Mouse (Mus musculus) urinary bladder, postnatal 36 days (tissue): ENCODE results near the gene Cyp20a1.

ENCODE experiments used
- DNase-seq, 2 experiments: peaks; one replicate each; pipeline ENCODE4 v3.0.0; 2022; ENCODE audit warnings: low spot score in 2 of 2, mixed read lengths in 1 of 2

Cyp20a1 gene

DNA sequence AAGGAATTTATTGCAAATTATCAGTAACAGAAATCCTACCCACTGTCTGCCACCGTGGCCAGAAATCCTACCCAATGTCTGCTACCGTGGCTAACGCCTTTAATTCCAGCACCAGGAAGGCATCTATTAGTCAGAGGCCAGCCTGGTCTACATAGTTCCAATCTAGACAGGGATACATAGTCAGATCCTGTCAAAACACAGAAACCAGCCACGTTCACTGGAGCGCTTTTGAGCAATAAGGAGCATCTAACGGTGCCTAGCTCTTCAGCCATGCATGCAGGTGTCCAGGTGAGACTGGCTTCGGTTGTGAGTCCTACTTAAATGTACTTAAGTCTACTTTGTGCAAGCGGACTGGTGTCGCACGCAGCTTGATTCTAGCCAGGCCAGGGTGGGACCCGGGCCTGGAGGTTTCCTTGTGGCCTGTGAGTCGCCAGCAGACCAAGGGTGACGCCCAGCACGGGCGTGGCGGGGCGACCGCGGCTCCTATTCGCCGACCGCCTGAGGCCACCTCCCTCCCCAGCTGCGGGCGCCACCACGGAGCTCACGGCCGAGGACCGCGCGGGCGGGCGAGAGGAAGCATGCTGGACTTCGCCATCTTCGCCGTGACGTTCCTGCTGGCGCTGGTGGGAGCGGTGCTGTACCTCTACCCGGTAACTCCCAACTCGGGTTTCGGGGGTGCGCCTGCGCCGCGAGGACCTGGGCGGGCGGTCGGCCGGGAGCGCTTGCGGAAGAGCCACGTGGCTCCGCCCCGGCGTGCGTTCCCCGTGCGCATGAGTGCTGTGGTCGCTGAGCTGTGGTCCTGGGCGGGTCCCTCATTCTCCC is at the start of gene Cyp20a1:
TSS of gene Cyp20a1 (plus strand) at position 516 of the 822 bp plus-strand sequence.
- DNase-seq, result peak; percentile 83 to 87

DNA sequence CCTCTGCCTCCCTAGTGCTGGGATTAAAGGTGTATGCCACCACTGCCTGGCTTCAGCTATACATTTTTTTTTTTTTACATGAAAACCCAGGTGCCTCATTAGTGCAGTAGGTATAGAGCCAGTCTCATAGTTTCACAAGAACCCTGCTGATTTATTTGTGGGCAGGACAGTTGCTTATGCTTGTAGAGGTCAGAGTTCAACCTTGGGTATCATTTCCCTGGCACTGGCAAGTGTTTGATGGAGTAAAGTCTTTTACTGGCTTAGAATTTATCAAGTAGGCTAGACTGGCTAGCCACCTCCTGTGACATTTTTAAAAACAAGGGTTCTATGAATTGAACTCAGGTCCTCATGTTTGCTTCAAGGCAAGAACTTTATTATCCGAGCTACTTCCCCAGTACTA is 49.2 kb upstream of the Cyp20a1 start:
- no peak for DNase-seq

- DNase-seq, result no peak
Measured at GRCm38 (mm10) chr1:60343630-60344455, 720 bp downstream of the Cyp20a1 start.

DNA sequence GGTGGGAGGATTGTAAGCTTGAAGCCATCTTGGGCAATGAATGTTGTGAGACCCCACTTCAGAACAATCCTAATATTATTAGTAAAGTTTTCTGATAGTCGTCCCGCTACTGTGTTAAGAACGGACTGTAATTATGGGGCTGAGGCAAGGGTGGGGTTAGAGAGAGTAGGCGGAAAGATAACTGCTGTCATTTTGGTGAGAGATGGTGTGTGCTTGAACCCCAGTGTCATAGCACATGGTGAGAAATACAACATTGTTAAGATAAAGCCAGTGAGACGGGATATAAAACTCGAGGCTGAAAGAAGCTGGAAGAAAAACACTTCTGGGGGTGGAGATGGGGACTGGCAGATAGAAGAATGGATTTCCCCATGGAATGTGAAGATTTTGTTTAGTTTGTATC is 1.5 kb downstream of the Cyp20a1 start:
- DNase-seq, result no peak

- no peak for DNase-seq
Measured at GRCm38 (mm10) chr1:60345712-60346111, 2.6 kb downstream of the Cyp20a1 start.

DNA sequence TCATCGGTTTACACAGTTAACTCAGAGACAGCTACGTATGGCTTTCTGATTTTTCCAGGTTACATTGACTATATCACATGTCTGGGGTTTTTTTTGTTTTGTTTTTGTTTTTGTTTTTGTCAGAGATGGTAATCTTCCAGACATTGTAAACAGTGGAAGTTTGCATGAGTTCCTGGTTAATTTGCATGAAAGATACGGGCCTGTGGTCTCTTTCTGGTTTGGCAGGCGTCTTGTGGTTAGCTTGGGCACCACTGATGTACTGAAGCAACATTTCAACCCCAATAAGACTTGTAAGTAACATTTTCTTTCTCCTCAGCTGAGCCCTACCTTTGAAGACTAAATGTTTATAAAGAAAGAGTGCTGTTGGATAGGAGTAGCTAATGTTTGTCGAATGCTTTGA is 9.7 kb downstream of the Cyp20a1 start:
- DNase-seq, result no peak

DNA sequence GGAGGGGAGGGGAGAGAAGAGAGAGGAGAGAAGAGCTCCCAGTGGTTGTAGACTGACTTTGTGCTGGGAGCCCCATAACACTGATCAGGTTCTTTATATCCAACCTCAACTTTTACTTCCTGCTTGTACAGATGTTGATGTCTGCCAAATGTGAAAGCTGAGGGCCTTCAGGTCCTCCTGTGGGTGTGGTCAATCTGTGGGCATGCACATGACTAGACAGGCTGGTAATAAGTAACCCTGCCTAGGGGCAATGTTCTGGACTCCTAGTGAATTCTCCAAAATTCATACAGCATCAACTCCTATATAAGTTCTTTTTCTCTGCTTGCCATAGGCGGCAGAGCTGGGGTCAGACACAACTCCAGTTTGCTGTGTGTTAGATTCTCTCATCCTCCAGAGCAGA is 18.5 kb downstream of the Cyp20a1 start:
- no peak for DNase-seq

- no peak for DNase-seq
Measured at GRCm38 (mm10) chr1:60376556-60376955, 33.4 kb downstream of the Cyp20a1 start.

DNA sequence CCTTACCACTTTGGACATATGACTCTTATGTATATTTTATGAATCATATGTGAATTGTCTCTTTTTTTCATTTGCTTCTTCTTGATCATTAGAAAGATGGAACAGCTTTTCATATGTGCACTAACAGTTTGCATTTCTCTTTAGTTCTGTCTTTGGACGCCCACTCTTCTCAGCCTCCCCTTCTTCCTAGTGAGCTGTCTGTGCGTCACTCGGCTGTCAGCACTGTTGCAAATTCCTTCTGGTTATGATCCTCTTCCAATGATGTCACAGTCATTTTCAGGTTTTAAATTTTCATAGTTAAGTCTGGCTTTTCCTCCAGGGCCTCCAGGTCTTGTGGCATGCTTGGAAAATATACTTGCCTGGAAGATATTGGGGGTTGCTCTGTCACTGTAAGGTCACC is 38.8 kb downstream of the Cyp20a1 start:
- DNase-seq, result no peak

DNA sequence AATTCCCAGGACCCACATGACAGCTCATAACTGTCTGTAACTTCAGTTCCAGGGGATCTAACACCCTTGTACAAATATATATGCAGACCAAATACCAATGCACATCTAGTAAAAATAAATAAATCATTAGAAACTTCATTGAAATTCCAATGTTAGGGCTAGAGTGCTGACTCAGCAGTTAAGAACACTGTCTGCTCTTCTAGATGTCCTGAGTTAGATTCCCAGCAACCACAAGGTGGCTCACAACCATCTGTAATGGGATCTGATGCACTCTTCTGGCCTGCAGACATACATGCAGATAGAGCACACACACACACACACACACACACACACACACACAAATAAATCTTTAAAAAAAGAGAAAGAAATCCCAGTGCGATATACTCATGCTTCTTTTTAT is 61.7 kb downstream of the Cyp20a1 start:
- DNase-seq, result no peak

DNA sequence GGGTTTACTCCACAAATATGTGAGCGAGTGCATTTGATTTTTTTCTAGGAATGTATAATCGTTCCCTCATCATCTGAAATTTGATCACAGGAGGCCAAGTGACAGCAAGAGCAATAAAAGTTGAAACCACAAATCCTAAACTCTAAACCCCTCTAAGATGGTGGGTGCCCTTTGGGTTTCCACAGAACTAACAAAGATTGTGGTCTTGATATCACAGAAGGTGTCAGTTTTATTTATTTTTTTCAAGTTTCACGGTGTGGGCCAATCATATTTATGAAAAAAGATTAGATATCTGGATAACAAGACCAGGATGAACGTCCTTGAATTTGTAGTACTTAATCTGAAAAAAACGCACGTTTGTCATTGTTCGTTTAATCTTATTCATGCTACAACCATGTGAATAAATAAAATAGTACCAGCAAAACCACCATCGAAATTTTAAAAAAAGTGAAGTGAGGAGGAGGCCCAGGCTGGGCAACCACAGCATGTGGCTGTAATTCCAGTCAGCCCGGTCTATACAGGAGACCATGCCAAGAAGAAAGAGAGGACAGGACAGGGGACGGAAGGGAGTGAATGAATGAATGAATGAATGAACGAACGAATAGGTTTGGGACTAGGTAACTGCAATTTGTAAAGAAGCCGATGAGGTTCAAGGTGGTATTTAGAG is 65.5 kb downstream of the Cyp20a1 start:
- DNase-seq, result no peak

GRCm38 (mm10) chr1:60409168-60409828 is 66.2 kb downstream of the Cyp20a1 start, which contains the start of gene Abi2:
Abi2 (plus strand) TSS chr1:60409619.
- DNase-seq, result peak; percentile 86 to 89

- peak in 1 of 2 experiments; percentile 16 for DNase-seq
Measured at GRCm38 (mm10) chr1:60409928-60410817, 67.0 kb downstream of the Cyp20a1 start.

- DNase-seq, result no peak
Measured at GRCm38 (mm10) chr1:60416724-60417123, 73.6 kb downstream of the Cyp20a1 start.

DNA sequence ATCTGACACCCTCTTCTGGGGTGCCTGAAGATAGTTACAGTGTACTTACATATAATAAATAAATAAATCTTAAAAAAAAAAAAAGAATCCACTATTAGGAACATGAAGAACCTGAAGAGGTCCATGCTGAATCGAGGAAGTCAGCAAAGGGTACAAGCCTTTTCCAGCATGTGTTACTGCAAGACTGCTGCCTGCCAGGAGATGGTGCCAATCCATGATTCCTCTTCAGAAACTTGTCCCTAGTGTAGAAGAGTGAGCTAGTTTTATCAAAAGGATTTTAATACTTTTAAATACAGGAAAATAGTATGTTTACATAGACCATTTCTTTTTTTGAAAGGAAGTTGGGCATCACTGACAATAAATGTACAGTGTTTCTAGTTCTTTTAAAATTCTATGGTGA is 80.8 kb downstream of the Cyp20a1 start:
- no peak for DNase-seq

DNA sequence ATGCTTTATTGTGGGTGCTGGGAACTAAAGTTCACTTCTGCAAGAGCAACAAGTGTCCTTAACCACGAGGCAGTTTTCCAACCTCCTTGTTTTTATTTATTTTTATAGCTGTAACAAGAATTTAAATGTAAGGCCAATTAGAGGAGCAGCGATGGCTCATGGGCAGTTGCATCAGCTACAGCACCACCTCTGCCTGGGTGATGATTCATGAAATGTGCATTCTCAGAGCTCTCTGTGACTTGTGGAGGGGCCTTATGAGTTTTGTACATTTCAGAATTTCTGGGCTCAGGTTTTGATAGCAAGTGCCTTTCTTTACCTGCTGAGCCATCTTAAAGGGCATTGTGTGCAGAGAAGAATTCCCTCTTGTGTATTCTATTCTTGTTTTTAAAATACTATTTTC is 85.2 kb downstream of the Cyp20a1 start:
- no peak for DNase-seq

DNA sequence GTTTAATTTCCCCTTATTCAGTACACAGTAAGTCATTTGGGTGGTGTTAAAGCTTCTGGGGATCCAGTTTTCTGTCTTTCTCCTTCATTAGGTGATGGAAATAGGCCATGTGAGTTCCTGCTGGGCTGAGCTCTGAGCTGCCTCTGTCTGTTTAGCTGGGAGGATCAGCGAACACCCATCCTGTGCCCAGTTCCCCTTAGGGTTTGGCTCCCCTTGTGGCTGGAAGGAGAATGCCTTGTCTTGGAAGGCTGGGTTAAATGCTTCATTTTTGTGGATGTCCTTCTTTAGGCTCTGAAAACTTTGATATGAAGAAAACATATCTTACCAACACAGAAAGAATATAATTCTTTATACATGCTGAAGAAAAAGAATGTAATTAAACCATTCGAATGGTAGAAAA is 85.8 kb downstream of the Cyp20a1 start:
- no peak for DNase-seq

GRCm38 (mm10) chr1:60431531-60431930 is 88.4 kb downstream of the Cyp20a1 start:
- DNase-seq, result no peak

GRCm38 (mm10) chr1:60432497-60432896 is 89.4 kb downstream of the Cyp20a1 start:
- DNase-seq, result no peak
